8 mouse cellular contexts compared by ENCODE assay signal in genomic region chr2:127006634-127007370, GRCm38 (mm10). TPM values are rescaled to one million over a fixed set of nuclear protein-coding genes. Genes with fewer than 3 reads are reported as not detected.
DNase-seq lines count a peak whose midpoint lies in the region; ATAC-seq and TF ChIP-seq lines count a peak whose summit lies in the region.

No protein-coding gene starts in this region.

- no peak overlapping the region for H3K9ac ChIP-seq in heart, embryonic 12.5 days
- H3K9ac ChIP-seq in kidney, embryonic 16.5 days (replicated peaks; ENCODE audit: low read length), result peak overlapping the region; percentile 59
- H3K9ac ChIP-seq in lung, embryonic 14.5 days, result no peak overlapping the region; the same call in 1 of the 2 replicates

- TF ChIP-seq CTCF in lung, embryonic 14.5 days (IDR thresholded peaks at IDR 0.05; ENCODE audit: low read depth), result peak; percentile 66

- peaks cover 13% of the 10 kb centered on the region for H3K4me1 ChIP-seq in heart, embryonic 12.5 days (replicated peaks)
- H3K4me1 ChIP-seq in kidney, embryonic 16.5 days (ENCODE audit: insufficient read depth, low read length), result peaks cover 16% of the 10 kb centered on the region
- 0 out of 2 replicates have a peak, but pooled peaks cover 4% of the 10 kb centered on the region for H3K4me1 ChIP-seq in lung, embryonic 14.5 days (ENCODE audit: insufficient read depth)

- H3K27me3 ChIP-seq in heart, embryonic 12.5 days (replicated peaks), result no peaks in the 10 kb centered on the region
- no peaks in the 10 kb centered on the region for H3K27me3 ChIP-seq in kidney, embryonic 16.5 days (ENCODE audit: insufficient read depth, low read length)
- no peaks in the 10 kb centered on the region for H3K27me3 ChIP-seq in lung, embryonic 14.5 days (ENCODE audit: insufficient read depth, low read length)

- peak; percentile 67 for DNase-seq in R1 (ENCODE audit: low read depth, low spot score)
- peak; percentile 55 for DNase-seq in embryo, embryonic 10 days (ENCODE audit: low spot score)
- peak; percentile 84 for DNase-seq in lung, embryonic 14.5 days
- peak; percentile 80 for DNase-seq in retina, embryonic 14.5 days (ENCODE audit: low spot score)
- DNase-seq in frontal cortex, postnatal 25 days (ENCODE audit: low spot score in 2 of 2), result no peak

- no peaks in the 10 kb centered on the region for H3K9me3 ChIP-seq in heart, embryonic 12.5 days (replicated peaks)
- H3K9me3 ChIP-seq in kidney, embryonic 16.5 days (ENCODE audit: low read length), result no peaks in the 10 kb centered on the region
- no peaks in the 10 kb centered on the region for H3K9me3 ChIP-seq in lung, embryonic 14.5 days (ENCODE audit: low read depth, low read length)

- peak; percentile 66 for ATAC-seq in CD4-positive, CD25-positive, alpha-beta regulatory T cell, adult 4 months
- ATAC-seq in heart, embryonic 12.5 days (ENCODE audit: insufficient number of reproducible peaks, low FRiP score), result no peak
- no peak for ATAC-seq in kidney, embryonic 16.5 days (ENCODE audit: low FRiP score, low TSS enrichment)
- no peak for ATAC-seq in lung, embryonic 14.5 days (ENCODE audit: insufficient read depth)

- no peak overlapping the region for H3K27ac ChIP-seq in heart, embryonic 12.5 days (ENCODE audit: poor library complexity, severe bottlenecking)
- no peak overlapping the region for H3K27ac ChIP-seq in kidney, embryonic 16.5 days (ENCODE audit: low read length)
- no peak overlapping the region for H3K27ac ChIP-seq in lung, embryonic 14.5 days (ENCODE audit: low read depth)

- H3K4me2 ChIP-seq in heart, embryonic 12.5 days, result peak overlapping the region; percentile 46
- peak overlapping the region; percentile 41 for H3K4me2 ChIP-seq in kidney, embryonic 16.5 days (replicated peaks; ENCODE audit: low read depth, low read length)
- H3K4me2 ChIP-seq in lung, embryonic 14.5 days, result peak overlapping the region; percentile 31

- peaks cover 10% of the 10 kb centered on the region for H3K36me3 ChIP-seq in heart, embryonic 12.5 days
- H3K36me3 ChIP-seq in kidney, embryonic 16.5 days (ENCODE audit: insufficient read depth, low read length), result no peaks in the 10 kb centered on the region
- H3K36me3 ChIP-seq in lung, embryonic 14.5 days (ENCODE audit: insufficient read depth), result peaks cover 9% of the 10 kb centered on the region

- peak overlapping the region; percentile 29 for H3K4me3 ChIP-seq in heart, embryonic 12.5 days
- H3K4me3 ChIP-seq in kidney, embryonic 16.5 days (ENCODE audit: low read length), result peak overlapping the region; percentile 29
- H3K4me3 ChIP-seq in lung, embryonic 14.5 days (ENCODE audit: low read depth, low read length), result peak overlapping the region; percentile 28

- WGBS in heart, embryonic 12.5 days, result 41% methylated on average over 12 of the region's 12 CpGs
- WGBS in kidney, embryonic 16.5 days, result 43% methylated on average over 12 of the region's 12 CpGs
- WGBS in lung, embryonic 14.5 days, result 38% methylated on average over 12 of the region's 12 CpGs

RNA-seq across cellular contexts. Expression of gene Ap4e1, which starts 1.7 kb away (rescaled TPM):
- 10 to 100 TPM; 11.6 to 16.3 TPM for polyA plus RNA-seq in CD4-positive, CD25-positive, alpha-beta regulatory T cell, adult 4 months (2017; shearing (Covaris generic))
- polyA plus RNA-seq in heart, embryonic 12.5 days (2016; fragmentation: Nextera tagmentation; extraction: Ambion mirVana), result 11.9 and 12.3 TPM in 2 replicates
- 10.0 and 11.6 TPM in 2 replicates for polyA plus RNA-seq in kidney, embryonic 16.5 days (2015; fragmentation: Nextera tagmentation; extraction: Ambion mirVana)
- 11.2 and 11.9 TPM in 2 replicates for polyA plus RNA-seq in lung, embryonic 14.5 days (2014; fragmentation: Nextera tagmentation; extraction: Ambion mirVana)

Comparison
In these comparisons a context has a peak if more than half of its experiments do, and no peak if none do; other contexts are left out.
1. DNase-seq: peak in R1 (single experiment), embryo, embryonic 10 days (single experiment), lung, embryonic 14.5 days (single experiment) and retina, embryonic 14.5 days (single experiment); none in frontal cortex, postnatal 25 days (0 of 2).
2. Peak in every context shown above with its lines, with median percentiles within 50 percentile points of each other: H3K4me2 ChIP-seq and H3K4me3 ChIP-seq.